Mouse (Mus musculus) ES-Bruce4 (cell line): ENCODE measurements at regions not wholly inside any gene's neighbourhood (a gene's known extent, or its start where the extent isn't known, plus 50 kb on each side); places are given as distances from the start of the nearest gene placed in this dataset.

ENCODE experiments used
- CTCF ChIP-seq: IDR thresholded peaks from one replicate; pipeline ENCODE4 v1.8.1; 2011; ENCODE audit warnings: low read depth, low read length
- EP300 ChIP-seq: IDR thresholded peaks from 2 replicates; pipeline ENCODE4 v1.6.1; 2011; ENCODE audit warnings: low read depth, low read length; ENCODE audit not compliant: insufficient read depth
- POLR2A ChIP-seq: IDR thresholded peaks from one replicate; pipeline ENCODE4 v1.8.1; 2011; ENCODE audit warnings: low read length; ENCODE audit not compliant: insufficient read depth

DNA sequence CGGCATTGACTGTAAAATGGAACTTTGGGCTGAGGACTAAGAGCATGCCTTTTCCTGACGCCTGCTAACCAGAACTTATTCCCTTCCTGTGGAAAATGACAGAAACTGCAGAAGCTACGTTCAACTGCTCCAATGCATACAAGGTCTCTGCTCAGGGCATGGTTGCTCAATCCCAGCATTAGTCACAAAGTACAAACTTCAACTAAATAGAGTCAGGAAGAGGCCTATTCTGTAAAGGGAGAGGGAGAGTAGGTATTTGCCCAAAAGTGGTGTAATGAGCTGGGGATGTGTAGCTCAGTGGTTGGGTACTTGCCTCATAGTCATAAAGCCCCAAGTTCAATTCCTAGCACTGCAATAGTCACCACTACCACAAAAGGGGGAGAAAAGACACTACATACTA, 221.7 kb downstream of the Rybp start:
- TF ChIP-seq POLR2A (no peak), CTCF (no peak), EP300 (no peak)
